Mouse (Mus musculus): ENCODE results near the gene Rad9a.
"Not testable (repeated sequence)": the region's sequence is repeated elsewhere in the genome, so short reads cannot be mapped to it uniquely, and the experiment has no call there.

Rad9a gene

GRCm38 (mm10) chr19:4201291-4201909 is at the start of gene Rad9a:
TSS of gene Rad9a (minus strand) at chr19:4201662.
- DNase-seq (ENCODE audit: low spot score), result peak; percentile 96

DNA sequence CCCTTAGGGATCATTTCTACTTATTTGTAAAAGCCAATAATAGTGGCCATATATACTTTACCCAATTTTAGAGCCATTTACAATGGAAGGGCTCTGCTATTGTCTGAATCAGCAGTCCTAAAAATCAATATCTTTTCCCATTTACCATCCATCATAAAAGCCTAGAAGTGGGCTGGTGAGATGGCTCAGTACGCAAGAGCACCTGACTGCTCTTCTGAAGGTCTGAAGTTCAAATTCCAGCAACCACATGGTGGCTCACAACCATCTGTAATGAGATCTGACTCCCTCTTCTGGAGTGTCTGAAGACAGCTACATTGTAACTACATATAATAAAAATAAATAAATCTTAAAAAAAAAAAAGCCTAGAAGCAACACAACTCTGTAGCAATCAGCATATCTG is 47.2 kb upstream of the Rad9a start:
- DNase-seq (ENCODE audit: low spot score), result not testable (repeated sequence)

GRCm38 (mm10) chr19:4247010-4247409 is 45.5 kb upstream of the Rad9a start:
- no peak for DNase-seq (ENCODE audit: low spot score)

DNA sequence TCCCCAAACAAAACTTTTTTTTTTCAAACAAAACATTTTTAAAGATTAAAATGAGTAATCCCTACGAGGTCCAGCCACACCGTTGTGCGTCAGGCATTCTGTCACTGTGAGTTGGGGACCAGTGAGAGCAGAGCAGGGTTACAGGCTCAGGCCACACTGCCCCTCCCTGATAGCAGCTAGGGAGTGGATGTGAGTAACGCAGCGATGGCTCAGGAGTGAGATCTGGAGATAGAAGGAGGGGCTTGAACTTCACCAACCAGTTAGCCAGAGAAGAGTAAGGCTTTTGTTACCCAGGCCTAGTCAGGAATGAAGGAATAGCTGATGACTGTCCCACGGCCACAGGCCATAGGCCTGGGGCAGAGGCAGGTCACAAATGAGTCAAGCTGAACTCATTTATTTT is 43.3 kb upstream of the Rad9a start:
- no peak for DNase-seq (ENCODE audit: low spot score)

DNA sequence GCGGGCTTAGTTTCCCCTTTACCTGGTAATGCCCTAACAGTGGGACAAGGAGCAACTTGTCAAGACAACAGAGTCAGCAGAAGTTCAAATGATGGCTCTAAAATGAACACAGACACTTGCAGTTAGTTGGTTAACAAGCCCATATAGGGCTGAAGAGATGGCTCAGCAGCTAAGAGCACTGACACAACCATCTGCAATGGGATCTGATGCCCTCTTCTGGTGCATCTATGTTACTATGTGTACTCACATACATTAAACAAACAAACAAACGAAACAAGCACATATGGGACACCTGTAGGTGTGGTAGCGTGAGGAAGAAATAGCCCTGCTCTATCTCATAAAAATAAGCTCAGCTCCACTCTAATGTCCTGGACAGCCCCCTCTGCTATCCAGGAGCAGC is 41.0 kb upstream of the Rad9a start:
- no peak for DNase-seq (ENCODE audit: low spot score)

- DNase-seq (ENCODE audit: low spot score), result peak; percentile 33
Measured at GRCm38 (mm10) chr19:4240247-4240668, 38.8 kb upstream of the Rad9a start.

DNA sequence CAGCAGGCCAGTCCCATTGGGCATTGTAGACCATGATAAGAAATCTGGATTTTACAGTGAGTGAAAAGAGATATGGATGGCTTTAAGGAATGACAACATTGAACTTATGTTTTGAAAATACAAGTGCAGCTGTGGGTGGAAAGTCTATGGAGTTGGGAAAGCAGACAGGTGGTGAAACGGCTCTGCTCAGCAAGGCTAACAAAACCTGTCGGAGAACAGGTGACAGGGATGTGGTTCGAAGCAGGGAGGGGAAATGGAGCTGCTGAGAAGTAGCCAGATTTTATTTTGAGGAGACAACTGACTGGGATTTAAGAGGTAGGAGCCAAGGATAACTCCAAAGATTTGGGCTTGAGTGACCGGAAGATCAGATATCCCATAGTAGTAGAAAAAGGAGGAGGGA is 33.1 kb upstream of the Rad9a start:
- no peak for DNase-seq (ENCODE audit: low spot score)

- no peak for DNase-seq (ENCODE audit: low spot score)
Measured at GRCm38 (mm10) chr19:4232651-4233050, 31.2 kb upstream of the Rad9a start.

DNA sequence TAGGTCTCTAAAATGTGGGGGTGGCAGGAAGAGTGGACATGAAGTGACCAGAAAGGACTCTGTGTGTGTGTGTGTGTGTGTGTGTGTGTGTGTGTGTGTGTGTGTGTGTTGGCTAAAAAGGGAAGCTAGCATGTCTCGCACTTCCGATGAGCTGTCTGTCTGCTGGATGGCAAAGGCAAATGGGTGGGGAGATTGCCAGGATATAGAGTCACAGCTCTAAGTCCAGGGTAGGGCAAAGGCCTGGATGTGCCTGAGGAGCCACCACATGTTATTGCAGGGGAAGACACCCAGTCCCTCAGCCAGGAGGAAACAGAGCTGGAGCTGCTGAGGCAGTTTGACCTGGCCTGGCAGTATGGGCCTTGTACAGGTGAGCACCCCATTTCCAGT is 30.7 kb upstream of the Rad9a start:
- DNase-seq (ENCODE audit: low spot score), result no peak

- peak; percentile 93 for DNase-seq (ENCODE audit: low spot score)
Measured at GRCm38 (mm10) chr19:4231253-4232185, 30.1 kb upstream of the Rad9a start, which contains the start of gene Pold4. TSS of gene Pold4 (plus strand) at chr19:4231899.

DNA sequence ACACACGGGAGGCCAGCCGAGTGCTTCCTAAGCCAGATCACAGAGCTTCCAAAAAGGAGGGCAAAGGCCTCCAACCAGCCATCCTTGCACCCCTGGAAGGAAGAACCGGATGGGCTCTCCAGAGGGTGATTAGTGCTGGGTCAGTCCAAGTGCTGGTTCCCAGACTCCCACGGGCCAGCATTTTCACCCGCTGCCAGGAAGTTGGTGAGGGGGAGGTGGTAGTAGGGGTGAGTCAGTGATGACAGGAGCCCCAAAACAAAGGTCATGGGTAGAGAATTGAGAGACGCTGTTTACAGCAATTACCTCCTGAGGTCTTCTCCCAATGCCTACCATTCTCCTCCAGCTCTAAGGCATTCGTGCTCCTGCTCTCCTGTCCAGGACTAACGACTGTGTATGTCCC is 29.0 kb upstream of the Rad9a start:
- DNase-seq (ENCODE audit: low spot score), result no peak

- no peak for DNase-seq (ENCODE audit: low spot score)
Measured at GRCm38 (mm10) chr19:4229451-4230076, 28.1 kb upstream of the Rad9a start.

- no peak for DNase-seq (ENCODE audit: low spot score)
Measured at GRCm38 (mm10) chr19:4228891-4229290, 27.4 kb upstream of the Rad9a start.

DNA sequence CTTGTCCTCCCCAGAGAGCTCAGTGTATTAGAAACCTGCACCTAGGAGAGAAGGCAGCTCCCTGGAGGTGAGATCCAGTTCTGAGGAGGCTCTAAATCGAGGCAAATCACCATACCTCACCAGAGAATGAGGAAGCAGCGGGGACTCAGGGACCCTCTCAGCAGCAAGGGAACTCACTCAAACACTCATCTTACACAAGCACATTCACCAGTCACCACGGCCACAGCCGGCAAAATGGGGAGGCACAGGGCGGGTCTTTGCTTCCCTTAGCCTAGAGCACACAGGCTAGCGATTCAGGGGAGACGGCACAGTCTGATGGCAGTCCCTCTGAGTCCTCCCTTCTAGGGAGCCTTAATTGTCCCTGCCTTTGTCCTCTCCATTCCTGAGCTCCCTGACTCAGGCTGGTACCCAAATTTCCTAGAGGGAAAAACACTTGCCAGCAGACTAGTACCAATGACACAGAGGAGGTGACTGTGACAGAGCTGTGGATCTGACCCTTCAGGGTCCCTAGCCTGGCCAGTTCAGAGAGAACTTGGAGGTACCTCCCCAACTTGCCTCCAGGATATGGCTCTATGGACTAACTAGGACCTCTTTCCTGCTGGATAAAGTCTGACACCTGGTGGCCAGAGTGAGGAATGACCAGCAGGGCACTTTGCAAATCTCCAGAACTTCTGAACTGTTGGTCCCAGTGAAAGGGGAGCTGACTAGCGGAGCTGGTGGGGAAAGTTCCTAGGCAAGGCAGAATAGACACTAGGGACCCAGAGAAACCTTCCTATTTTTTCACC is 26.6 kb upstream of the Rad9a start:
- peak; percentile 63 for DNase-seq (ENCODE audit: low spot score)

DNA sequence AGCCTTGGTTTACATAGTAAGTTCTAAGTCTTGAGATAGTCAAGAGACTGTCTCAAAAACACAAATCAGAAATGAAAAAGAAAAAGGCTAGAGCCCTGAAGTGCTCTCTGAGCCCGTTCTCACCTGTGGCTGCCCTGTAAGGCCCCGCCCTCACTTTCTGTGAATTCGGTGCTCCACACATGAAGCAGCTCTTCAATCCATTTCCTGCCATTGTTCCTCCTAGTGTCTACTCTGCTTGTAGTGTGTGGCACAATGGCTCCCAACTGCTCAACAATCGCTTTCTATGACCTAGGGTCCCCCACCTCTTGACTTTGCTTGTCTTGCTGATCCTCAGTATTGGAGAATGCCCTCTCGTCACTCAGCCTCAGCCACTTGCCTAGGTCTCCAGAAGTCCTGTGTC is 26.0 kb upstream of the Rad9a start:
- no peak for DNase-seq (ENCODE audit: low spot score)

DNA sequence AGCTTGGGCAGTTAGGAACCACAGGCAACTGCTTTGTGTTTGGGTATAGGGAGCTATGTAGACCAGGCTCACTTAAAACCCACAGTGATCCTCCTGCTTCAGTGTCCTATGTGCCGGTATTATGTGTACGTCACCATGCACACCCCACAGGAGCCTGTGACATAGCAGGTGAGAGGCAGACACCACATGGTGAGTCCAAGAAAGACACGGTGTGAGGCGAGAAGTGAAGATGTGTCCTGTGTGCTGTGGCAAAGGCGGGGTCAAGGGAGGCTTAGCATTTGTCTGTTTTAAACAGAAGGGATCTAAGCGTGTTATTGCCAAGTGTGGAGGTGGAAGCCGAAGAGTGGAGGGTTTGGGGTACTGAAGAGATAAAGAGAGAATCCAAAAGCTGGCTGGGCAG is 25.3 kb upstream of the Rad9a start:
- DNase-seq (ENCODE audit: low spot score), result no peak

- no peak for DNase-seq (ENCODE audit: low spot score)
Measured at GRCm38 (mm10) chr19:4222165-4222564, 20.7 kb upstream of the Rad9a start.

DNA sequence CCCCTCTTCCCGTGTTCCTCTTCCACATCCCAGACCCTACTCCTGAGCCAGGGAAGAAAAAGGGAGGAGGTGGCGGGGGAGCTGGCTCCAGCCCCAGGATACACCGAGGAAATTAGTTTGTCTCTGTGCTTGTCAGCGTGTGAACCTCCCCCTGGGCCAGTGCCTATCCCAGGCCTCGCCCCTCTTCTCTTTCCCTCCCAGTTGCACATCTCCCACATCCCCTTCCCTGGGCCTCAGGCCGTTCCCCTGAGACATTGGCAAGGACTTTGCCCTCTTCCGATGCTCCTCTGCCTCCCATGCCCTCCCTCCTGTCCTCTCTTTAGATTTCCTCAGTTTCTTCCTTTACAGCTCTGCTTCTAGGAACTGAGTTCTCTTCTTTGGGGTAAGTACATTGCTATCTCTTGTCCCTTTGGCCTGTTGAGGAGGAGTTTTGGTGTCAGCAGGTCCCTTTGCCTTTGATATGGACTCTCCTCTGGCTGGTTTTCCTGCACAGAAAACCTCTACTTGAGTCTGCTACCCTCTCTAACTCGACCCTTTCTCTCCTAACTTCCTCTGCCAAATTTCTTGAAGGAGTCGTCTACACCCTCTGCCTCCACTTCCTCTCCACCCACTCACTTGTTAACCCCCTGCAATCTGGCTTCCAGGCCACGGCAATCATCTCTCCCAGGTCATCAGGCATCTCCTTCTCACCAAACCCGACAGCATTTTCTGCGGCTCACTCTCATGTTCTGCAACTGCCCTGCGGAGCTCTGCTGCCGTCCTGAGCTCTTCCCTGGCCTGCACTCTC is 19.7 kb upstream of the Rad9a start:
- DNase-seq (ENCODE audit: low spot score), result no peak

DNA sequence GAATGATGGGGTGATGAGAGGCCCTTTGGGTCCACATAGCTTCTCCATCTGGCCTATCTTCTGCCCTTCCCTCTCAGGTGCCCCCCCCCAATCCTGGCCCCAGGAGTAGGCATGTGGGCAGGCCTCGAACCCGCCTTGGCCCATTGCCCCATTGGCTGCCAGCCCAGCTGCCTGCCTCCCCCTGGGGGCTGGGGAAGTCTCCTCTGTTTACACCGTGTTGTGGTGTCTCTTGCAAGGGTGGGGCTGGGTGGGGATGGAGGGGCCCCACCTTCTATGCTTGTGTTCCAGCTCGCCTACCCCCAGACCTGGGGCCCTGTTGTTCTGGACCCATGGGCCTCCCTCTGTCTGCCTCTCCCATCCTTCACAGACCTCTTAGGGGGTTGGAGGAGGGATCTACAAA is 19.0 kb upstream of the Rad9a start:
- DNase-seq (ENCODE audit: low spot score), result no peak

DNA sequence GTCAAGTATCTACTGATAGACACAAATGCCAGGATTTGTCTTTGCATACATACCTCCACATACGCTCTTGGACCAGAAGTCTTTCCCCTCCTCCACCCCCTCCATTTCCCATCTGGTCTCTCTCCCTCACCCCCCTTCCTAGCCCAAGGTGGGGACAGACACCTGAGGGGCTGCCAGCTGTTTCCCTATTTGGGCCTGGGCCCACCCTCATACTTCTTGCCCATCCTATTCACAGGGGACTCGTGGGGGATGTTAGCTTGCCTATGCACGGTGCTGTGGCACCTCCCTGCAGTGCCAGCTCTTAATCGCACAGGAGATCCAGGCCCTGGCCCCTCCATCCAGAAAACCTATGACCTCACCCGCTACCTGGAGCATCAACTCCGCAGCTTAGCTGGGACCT is 18.5 kb upstream of the Rad9a start:
- DNase-seq (ENCODE audit: low spot score), result no peak

- DNase-seq (ENCODE audit: low spot score), result no peak
Measured at GRCm38 (mm10) chr19:4218784-4219183, 17.3 kb upstream of the Rad9a start.
